Mouse (Mus musculus): ENCODE measurements around the gene Etv5. TPM values are rescaled to one million over a fixed set of nuclear protein-coding genes. Genes with fewer than 3 reads are reported as not detected.
A peak's percentile ranks its signal among the peaks of the same experiment; 100 is the strongest.

Etv5 gene
- polyA plus RNA-seq, 1 experiment = 92.8 TPM

GRCm38 (mm10) chr16:22452082-22452481, 12.6 kb upstream of the Etv5 start:
- peak; percentile 36 for DNase-seq
- no peak overlapping the region for H3K4me3 ChIP-seq (replicated peaks; ENCODE audit: extremely low read depth, low read depth, low read length)
- TF ChIP-seq POLR2A (IDR thresholded peaks at IDR 0.05; ENCODE audit: borderline replicate concordance, extremely low read depth, low read depth, low read length) (no peak), CTCF (IDR thresholded peaks at IDR 0.05; ENCODE audit: insufficient read depth, low read length) (no peak)
- WGBS = 59% methylated on average over 9 of the region's 9 CpGs
- peaks cover 3% of the 10 kb centered on the region for H3K4me1 ChIP-seq (ENCODE audit: control insufficient read depth, insufficient read depth, low read length)

- DNase-seq = no peak
- H3K4me3 ChIP-seq (replicated peaks; ENCODE audit: extremely low read depth, low read depth, low read length) = no peak overlapping the region
- WGBS = 65% methylated on average over 6 of the region's 6 CpGs
- H3K4me1 ChIP-seq (ENCODE audit: control insufficient read depth, insufficient read depth, low read length) = peaks cover 3% of the 10 kb centered on the region; the same call in 1 of the 2 replicates
- no peak for TF ChIP-seq CTCF (IDR thresholded peaks at IDR 0.05; ENCODE audit: insufficient read depth, low read length)
- TF ChIP-seq POLR2A (IDR thresholded peaks at IDR 0.05; ENCODE audit: borderline replicate concordance, extremely low read depth, low read depth, low read length) = no peak
These were observed 8.6 kb upstream of the Etv5 start for GRCm38 (mm10) chr16:22448093-22448492.

GRCm38 (mm10) chr16:22444786-22445185, 5.3 kb upstream of the Etv5 start:
- no peak for TF ChIP-seq CTCF (IDR thresholded peaks at IDR 0.05; ENCODE audit: insufficient read depth, low read length)
- TF ChIP-seq POLR2A (IDR thresholded peaks at IDR 0.05; ENCODE audit: borderline replicate concordance, extremely low read depth, low read depth, low read length) = no peak
- H3K4me3 ChIP-seq (replicated peaks; ENCODE audit: extremely low read depth, low read depth, low read length) = no peak overlapping the region
- 49% methylated on average over 6 of the region's 6 CpGs for WGBS
- H3K4me1 ChIP-seq (ENCODE audit: control insufficient read depth, insufficient read depth, low read length) = no peaks in the 10 kb centered on the region
- DNase-seq = no peak

GRCm38 (mm10) chr16:22442202-22442601, 2.7 kb upstream of the Etv5 start:
- Histone ChIP-seq H3K4me1 (ENCODE audit: control insufficient read depth, insufficient read depth, low read length) (no peaks in the 10 kb centered on the region), H3K4me3 (replicated peaks; ENCODE audit: extremely low read depth, low read depth, low read length) (no peak overlapping the region)
- no peak for TF ChIP-seq CTCF (IDR thresholded peaks at IDR 0.05; ENCODE audit: insufficient read depth, low read length)
- TF ChIP-seq POLR2A (IDR thresholded peaks at IDR 0.05; ENCODE audit: borderline replicate concordance, extremely low read depth, low read depth, low read length) = no peak
- 78% methylated on average over 7 of the region's 7 CpGs for WGBS
- DNase-seq = no peak

GRCm38 (mm10) chr16:22441317-22441716, 1.8 kb upstream of the Etv5 start:
- Histone ChIP-seq H3K4me3 (replicated peaks; ENCODE audit: extremely low read depth, low read depth, low read length) (no peak overlapping the region), H3K4me1 (ENCODE audit: control insufficient read depth, insufficient read depth, low read length) (no peaks in the 10 kb centered on the region)
- WGBS = 80% methylated on average over 4 of the region's 4 CpGs
- no peak for DNase-seq
- TF ChIP-seq POLR2A (IDR thresholded peaks at IDR 0.05; ENCODE audit: borderline replicate concordance, extremely low read depth, low read depth, low read length) (no peak), CTCF (IDR thresholded peaks at IDR 0.05; ENCODE audit: insufficient read depth, low read length) (no peak)

- peak; percentile 46 for DNase-seq
- H3K4me3 ChIP-seq (replicated peaks; ENCODE audit: extremely low read depth, low read depth, low read length) = peak overlapping the region; percentile 59
- under 1% methylated on average over 18 of the region's 18 CpGs for WGBS
- no peaks in the 10 kb centered on the region for H3K4me1 ChIP-seq (ENCODE audit: control insufficient read depth, insufficient read depth, low read length)
- TF ChIP-seq CTCF (IDR thresholded peaks at IDR 0.05; ENCODE audit: insufficient read depth, low read length) (0 out of 2 replicates have a peak, but pooled peaks have one; percentile 9), POLR2A (IDR thresholded peaks at IDR 0.05; ENCODE audit: borderline replicate concordance, extremely low read depth, low read depth, low read length) (no peak)
These were observed 750 bp upstream of the Etv5 start for GRCm38 (mm10) chr16:22440269-22440668.

- peak; percentile 56 for DNase-seq
- peak overlapping the region; percentile 69 for H3K4me3 ChIP-seq (replicated peaks; ENCODE audit: extremely low read depth, low read depth, low read length)
- WGBS = 1% methylated on average over 59 of the region's 59 CpGs
- H3K4me1 ChIP-seq (ENCODE audit: control insufficient read depth, insufficient read depth, low read length) = no peaks in the 10 kb centered on the region
- 0 out of 2 replicates have a peak, but pooled peaks have one; percentile 6 for TF ChIP-seq POLR2A (IDR thresholded peaks at IDR 0.05; ENCODE audit: borderline replicate concordance, extremely low read depth, low read depth, low read length)
- no peak for TF ChIP-seq CTCF (IDR thresholded peaks at IDR 0.05; ENCODE audit: insufficient read depth, low read length)
These were observed 812 bp downstream of the Etv5 start for GRCm38 (mm10) chr16:22438441-22439373.

- no peaks in the 10 kb centered on the region for H3K4me1 ChIP-seq (ENCODE audit: control insufficient read depth, insufficient read depth, low read length)
- no peak for TF ChIP-seq CTCF (IDR thresholded peaks at IDR 0.05; ENCODE audit: insufficient read depth, low read length)
- H3K4me3 ChIP-seq (replicated peaks; ENCODE audit: extremely low read depth, low read depth, low read length) = peak overlapping the region; percentile 41
- 53% methylated on average over 6 of the region's 6 CpGs for WGBS
- DNase-seq = no peak
These were observed 3.4 kb downstream of the Etv5 start for GRCm38 (mm10) chr16:22436106-22436505.

- DNase-seq = no peak
- 67% methylated on average over 5 of the region's 5 CpGs for WGBS
- Histone ChIP-seq H3K4me3 (replicated peaks; ENCODE audit: extremely low read depth, low read depth, low read length) (peak overlapping the region; percentile 2), H3K4me1 (ENCODE audit: control insufficient read depth, insufficient read depth, low read length) (no peaks in the 10 kb centered on the region)
- TF ChIP-seq POLR2A (IDR thresholded peaks at IDR 0.05; ENCODE audit: borderline replicate concordance, extremely low read depth, low read depth, low read length) (peak; percentile 21; the same call in 1 of the 2 replicates), CTCF (IDR thresholded peaks at IDR 0.05; ENCODE audit: insufficient read depth, low read length) (no peak)
These were observed 5.0 kb downstream of the Etv5 start for GRCm38 (mm10) chr16:22434530-22434929.

- WGBS = 56% methylated on average over 12 of the region's 12 CpGs
- Histone ChIP-seq H3K4me1 (ENCODE audit: control insufficient read depth, insufficient read depth, low read length) (no peaks in the 10 kb centered on the region), H3K4me3 (replicated peaks; ENCODE audit: extremely low read depth, low read depth, low read length) (peak overlapping the region; percentile 24)
- no peak for TF ChIP-seq CTCF (IDR thresholded peaks at IDR 0.05; ENCODE audit: insufficient read depth, low read length)
- no peak for TF ChIP-seq POLR2A (IDR thresholded peaks at IDR 0.05; ENCODE audit: borderline replicate concordance, extremely low read depth, low read depth, low read length)
- no peak for DNase-seq
These were observed 5.6 kb downstream of the Etv5 start for GRCm38 (mm10) chr16:22433944-22434343.

Data from lung, adult 2 months (tissue).